Mouse (Mus musculus) midbrain, embryonic 11.5 days (tissue): ENCODE measurements around the gene Btbd35f25. TPM values are rescaled to one million over a fixed set of nuclear protein-coding genes. Genes with fewer than 3 reads are reported as not detected.
"Not testable (repeated sequence)": the region's sequence is repeated elsewhere in the genome, so short reads cannot be mapped to it uniquely, and the experiment has no call there.

ENCODE experiments used
- ATAC-seq: fragments of 200-750 bp; cut with Nextera tagmentation; 2 replicates; pipeline ENCODE4 v1.8.0; 2017; ENCODE audit warnings: moderate TSS enrichment, moderate library complexity; ENCODE audit not compliant: low FRiP score
- DNase-seq: peaks from one replicate; pipeline ENCODE4 v3.0.0; 2015; ENCODE audit warnings: low spot score; ENCODE audit errors: missing footprints
- H3K27ac ChIP-seq: fragments of 300-500 bp; sonication (generic); 2 replicates; pipeline ENCODE4 v1.5.1; 2014; ENCODE audit warnings: low read depth, low read length
- H3K27me3 ChIP-seq: fragments of 300-500 bp; sonication (generic); 2 replicates; pipeline ENCODE4 v1.6.1; 2014; ENCODE audit warnings: mild to moderate bottlenecking, low read length, moderate library complexity, mixed read lengths; ENCODE audit not compliant: control insufficient read depth, insufficient read depth
- H3K36me3 ChIP-seq: fragments of 300-500 bp; sonication (generic); 2 replicates; pipeline ENCODE4 v1.6.1; 2014; ENCODE audit warnings: mild to moderate bottlenecking, low read length, moderate library complexity, mixed read lengths; ENCODE audit not compliant: control insufficient read depth, insufficient read depth
- H3K4me1 ChIP-seq: fragments of 300-500 bp; sonication (generic); 2 replicates; pipeline ENCODE4 v1.6.1; 2014; ENCODE audit warnings: low read length; ENCODE audit not compliant: control insufficient read depth, insufficient read depth
- H3K4me2 ChIP-seq: fragments of 300-500 bp; sonication (generic); 2 replicates; pipeline ENCODE4 v1.6.1; 2014; ENCODE audit warnings: mild to moderate bottlenecking, moderate library complexity
- H3K4me3 ChIP-seq: fragments of 300-500 bp; sonication (generic); 2 replicates; pipeline ENCODE4 v1.5.1; 2014; ENCODE audit warnings: low read depth, low read length
- H3K9ac ChIP-seq: fragments of 300-500 bp; sonication (generic); 2 replicates; pipeline ENCODE4 v1.6.1; 2014; ENCODE audit warnings: low read length
- H3K9me3 ChIP-seq: fragments of 300-500 bp; sonication (generic); 2 replicates; pipeline ENCODE4 v1.6.1; 2016; ENCODE audit warnings: low read length; ENCODE audit not compliant: control insufficient read depth
- WGBS: fragments of 180-500 bp; shearing (Covaris S2); extraction: QIAGEN DNeasy Blood & Tissue Kit; methylation state at CpG from one replicate; pipeline ENCODE4 v1.1.7; 2014; 5-methylcytosine and 5-hydroxymethylcytosine counted together
- polyA plus RNA-seq: library from polyadenylated mRNA; unstranded; fragments of >200 nt; fragmentation: Nextera tagmentation; extraction: Ambion mirVana; gene quantifications from 2 replicates; pipeline ENCODE4 v1.2.1, GENCODE M21; 2014

The Btbd35f25 gene
- polyA plus RNA-seq = not detected in 2 replicates

DNA sequence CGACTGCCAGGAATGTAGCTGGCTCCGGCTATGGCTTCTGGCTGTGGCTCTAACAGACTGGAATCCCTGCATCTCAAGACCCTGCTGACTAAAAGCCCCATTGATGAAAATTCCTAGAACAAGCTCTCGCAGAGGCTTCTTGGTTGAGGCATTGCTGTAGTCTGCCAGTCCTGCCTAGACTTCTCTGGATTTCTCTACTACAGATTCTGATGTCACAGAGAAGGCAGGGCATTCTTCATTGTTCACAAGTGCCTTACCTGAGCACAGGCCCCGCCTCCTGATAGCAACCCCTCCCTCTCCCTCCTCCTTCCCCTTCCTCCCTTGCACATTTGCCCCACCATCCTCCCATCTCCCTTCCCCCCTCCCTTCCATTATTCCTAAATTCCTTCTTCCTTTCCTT lies at the start of gene Btbd35f25:
TSS of gene Btbd35f25 (minus strand) at position 101 of the 400 bp plus-strand sequence.
- DNase-seq, H3K9me3 ChIP-seq, ATAC-seq, H3K4me1 ChIP-seq, H3K4me3 ChIP-seq, H3K36me3 ChIP-seq, H3K27ac ChIP-seq, H3K9ac ChIP-seq, H3K27me3 ChIP-seq, H3K4me2 ChIP-seq: not testable (repeated sequence)
- WGBS = 79% methylated on average over 3 of the region's 4 CpGs

DNA sequence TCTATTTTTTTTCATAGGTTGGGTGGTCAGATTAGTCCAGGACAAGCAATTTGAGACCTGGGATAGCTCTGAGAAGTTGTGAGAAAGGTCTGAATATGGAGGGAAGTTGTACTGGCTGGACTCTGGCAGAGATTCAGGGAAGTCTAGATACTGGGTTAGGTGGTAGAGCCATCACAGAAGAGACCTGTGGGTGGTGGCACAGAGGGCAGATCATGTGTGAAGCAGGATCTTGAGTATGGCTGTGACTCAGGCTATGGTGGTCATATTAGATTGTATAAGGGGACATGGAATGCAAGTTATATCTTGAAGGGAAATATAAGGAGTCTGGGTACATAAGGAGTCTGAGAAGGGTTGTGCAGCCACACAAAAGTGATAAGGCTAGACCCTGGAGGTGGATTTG lies 49.3 kb upstream of the Btbd35f25 start:
- Histone ChIP-seq H3K9me3 (peaks cover 81% of the 10 kb centered on the region), H3K36me3 (no peaks in the 10 kb centered on the region), H3K9ac (no peak overlapping the region), H3K4me1 (no peaks in the 10 kb centered on the region), H3K27ac (no peak overlapping the region), H3K27me3 (no peaks in the 10 kb centered on the region), H3K4me3 (no peak overlapping the region), H3K4me2 (no peak overlapping the region)
- no peak for DNase-seq
- ATAC-seq = no peak

DNA sequence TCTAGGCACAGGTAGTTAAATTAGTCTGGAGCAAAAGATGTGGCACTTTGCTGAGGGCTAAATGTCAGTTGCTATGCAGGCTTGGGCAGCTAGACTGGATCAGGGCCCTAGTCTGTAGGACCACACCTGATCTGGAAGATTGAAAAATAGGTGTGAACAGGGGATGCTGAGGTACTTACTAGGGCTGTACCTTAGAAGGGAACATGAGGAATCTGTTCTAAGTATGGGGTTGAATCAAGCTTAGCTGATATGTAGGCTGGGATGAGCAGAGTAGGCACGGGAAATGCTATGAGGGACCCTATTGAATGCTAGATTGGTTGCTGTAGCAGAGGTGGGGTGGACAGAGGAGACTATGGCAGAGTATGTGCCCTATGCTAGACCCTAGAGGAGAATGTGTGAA lies 47.0 kb upstream of the Btbd35f25 start:
- no peak overlapping the region for H3K27ac ChIP-seq
- no peak overlapping the region for H3K9ac ChIP-seq
- H3K4me1 ChIP-seq = no peaks in the 10 kb centered on the region
- ATAC-seq (no peak), DNase-seq (no peak)
- H3K4me3 ChIP-seq = no peak overlapping the region
- peaks cover 82% of the 10 kb centered on the region for H3K9me3 ChIP-seq
- H3K4me2 ChIP-seq = no peak overlapping the region
- no peaks in the 10 kb centered on the region for H3K27me3 ChIP-seq
- no peaks in the 10 kb centered on the region for H3K36me3 ChIP-seq
- WGBS = 77% methylated on average over 1 of the region's 1 CpGs

DNA sequence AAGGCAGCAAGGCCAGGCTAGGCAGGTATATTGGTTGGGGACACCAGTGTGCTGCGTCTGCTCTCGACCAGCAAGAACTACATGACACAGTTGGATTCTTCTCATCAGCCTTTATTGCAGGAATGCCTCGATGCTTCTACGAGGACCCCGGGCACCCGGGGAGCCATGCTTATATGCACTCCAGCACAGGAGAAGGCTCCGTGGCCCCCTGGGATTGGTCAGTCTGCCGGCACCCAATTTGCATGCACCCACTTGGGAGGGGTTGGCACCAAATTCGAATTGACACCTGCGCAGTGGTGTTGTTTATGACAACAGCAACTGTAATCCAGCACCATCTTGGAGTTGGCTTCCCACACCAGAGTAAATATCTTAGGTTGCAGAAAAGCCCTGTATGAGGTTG lies 28.1 kb upstream of the Btbd35f25 start:
- Histone ChIP-seq H3K27ac (no peak overlapping the region), H3K27me3 (no peaks in the 10 kb centered on the region), H3K36me3 (no peaks in the 10 kb centered on the region), H3K4me3 (no peak overlapping the region), H3K9me3 (peaks cover 20% of the 10 kb centered on the region), H3K9ac (no peak overlapping the region), H3K4me1 (no peaks in the 10 kb centered on the region), H3K4me2 (no peak overlapping the region)
- ATAC-seq (no peak), DNase-seq (no peak)
- 87% methylated on average over 10 of the region's 10 CpGs for WGBS

DNA sequence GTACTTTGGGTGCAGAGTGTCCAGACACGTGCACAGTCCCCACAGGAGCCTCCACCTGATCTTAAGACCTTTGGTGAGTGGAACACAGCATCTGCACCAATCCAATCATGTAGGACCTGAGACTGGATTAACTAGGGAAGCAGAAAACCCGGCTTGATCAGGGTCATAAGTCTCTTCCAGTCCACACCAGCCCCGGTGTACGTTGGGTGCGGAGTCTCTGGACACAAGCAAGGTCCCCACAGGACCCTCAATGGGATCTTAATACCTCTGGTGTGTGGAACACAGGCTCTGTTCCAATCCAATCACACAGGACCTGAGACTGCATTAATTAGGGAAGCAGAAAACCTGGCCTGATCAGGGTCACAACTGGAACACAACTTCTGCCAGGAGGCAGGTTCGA lies 20.0 kb upstream of the Btbd35f25 start:
- Histone ChIP-seq H3K4me3 (no peak overlapping the region), H3K27me3 (no peaks in the 10 kb centered on the region), H3K27ac (no peak overlapping the region), H3K4me2 (no peak overlapping the region), H3K9ac (no peak overlapping the region), H3K9me3 (peaks cover 15% of the 10 kb centered on the region), H3K36me3 (no peaks in the 10 kb centered on the region), H3K4me1 (no peaks in the 10 kb centered on the region)
- ATAC-seq (no peak), DNase-seq (no peak)
- WGBS = 74% methylated on average over 6 of the region's 6 CpGs

Other genes starting within 250 kb of the Btbd35f25 start
- not detected in 2 replicates for gene Gm21883, start 142.9 kb downstream of the Btbd35f25 start, polyA plus RNA-seq
- not detected in 2 replicates for gene Spin2e, start 98.2 kb downstream of the Btbd35f25 start, polyA plus RNA-seq
- gene Gm21637, start 244.9 kb upstream of the Btbd35f25 start, polyA plus RNA-seq = not detected in 2 replicates